8 mouse cellular contexts compared by ENCODE assay signal in the genomic region with DNA sequence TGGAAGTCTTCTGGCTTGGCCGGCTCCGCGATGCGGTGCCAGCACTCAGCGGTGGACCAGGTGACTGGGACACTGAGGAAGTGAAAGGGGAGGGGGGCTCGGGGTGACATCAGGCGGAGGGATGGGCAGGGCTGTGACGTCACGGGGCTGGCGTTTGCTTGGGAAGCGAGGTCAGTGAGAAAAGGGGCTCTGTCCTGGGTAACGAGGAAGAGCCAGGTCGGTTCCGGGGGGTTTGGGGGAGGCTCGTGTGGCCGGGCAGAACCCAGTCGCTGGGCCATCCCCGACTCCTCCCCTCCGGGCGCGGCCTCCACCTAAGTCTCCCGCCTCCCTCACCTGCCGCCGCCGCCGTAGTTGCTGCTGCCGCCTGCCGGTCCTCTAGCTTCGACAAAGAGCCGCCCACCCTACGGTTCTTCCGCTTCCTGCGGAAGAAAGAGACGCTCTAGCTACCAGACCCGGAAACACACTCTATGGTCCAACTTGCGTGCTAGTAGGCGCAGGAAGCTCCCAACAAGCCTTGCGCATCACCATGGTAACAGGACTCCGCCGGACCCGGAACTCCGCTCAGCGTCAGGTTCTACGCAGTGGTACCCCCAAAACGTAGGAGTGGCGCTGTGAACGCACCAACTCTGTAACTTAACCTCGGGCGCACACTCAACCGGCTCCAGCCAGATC. TPM values are rescaled to one million over a fixed set of nuclear protein-coding genes. Genes with fewer than 3 reads are reported as not detected.
DNase-seq lines count a peak whose midpoint lies in the region; ATAC-seq and TF ChIP-seq lines count a peak whose summit lies in the region.

TSS of gene Zc3h10 (minus strand) at position 414 of the 672 bp plus-strand sequence.

- H3K27ac ChIP-seq in CH12.LX (ENCODE audit: insufficient read depth, low read depth), result peak within 1 kb of the TSS; percentile 85
- peak within 1 kb of the TSS; percentile 96 for H3K27ac ChIP-seq in forebrain, embryonic 11.5 days (ENCODE audit: low read depth, low read length)
- H3K27ac ChIP-seq in heart, embryonic 16.5 days (ENCODE audit: low read length), result peak within 1 kb of the TSS; percentile 97
- peak within 1 kb of the TSS; percentile 83 for H3K27ac ChIP-seq in liver, embryonic 16.5 days (ENCODE audit: low read length)
- peak within 1 kb of the TSS; percentile 97 for H3K27ac ChIP-seq in neural tube, embryonic 13.5 days (replicated peaks)
- H3K27ac ChIP-seq in testis, adult 2 months (ENCODE audit: control insufficient read depth, insufficient read depth, low read depth, low read length), result peak within 1 kb of the TSS; percentile 96

- peak in 1 of 2 experiments; percentile 45; a peak in 2 of 4 replicates for TF ChIP-seq CTCF in CH12.LX (conservative IDR thresholded peaks at IDR 0.05 in 1 of 2, IDR thresholded peaks at IDR 0.05 in 1 of 2; ENCODE audit: low read depth in 2 of 2, low read length in 2 of 2)
- no peak for TF ChIP-seq CTCF in testis, adult 2 months (IDR thresholded peaks at IDR 0.05; ENCODE audit: control insufficient read depth, insufficient read depth, insufficient replicate concordance, low read depth, low read length)

- no peak for TF ChIP-seq RAD21 in CH12.LX (IDR thresholded peaks at IDR 0.05; ENCODE audit: low read depth, low read length)

- in situ Hi-C loops in CH12.LX (cut with MboI; ENCODE audit: low pct_ligation_motif_present, low pct_unique_long_range_greater_than_20kb, low sequenced_read_pairs), result no loop called here

- dilution Hi-C loops in CH12.LX (cut with MboI; ENCODE audit: extremely low pct_ligation_motif_present, extremely low pct_unique_long_range_greater_than_20kb, low sequenced_read_pairs), result no loop called here

- H3K9ac ChIP-seq in CH12.LX (ENCODE audit: insufficient read depth, low read depth), result peak within 1 kb of the TSS; percentile 99
- peak within 1 kb of the TSS; percentile 94 for H3K9ac ChIP-seq in forebrain, embryonic 11.5 days (ENCODE audit: low read length)
- H3K9ac ChIP-seq in heart, embryonic 16.5 days (ENCODE audit: low read length), result peak within 1 kb of the TSS; percentile 95
- H3K9ac ChIP-seq in liver, embryonic 16.5 days (ENCODE audit: low read depth, low read length), result peak within 1 kb of the TSS; percentile 81
- peak within 1 kb of the TSS; percentile 97 for H3K9ac ChIP-seq in neural tube, embryonic 13.5 days

- no peaks in the 10 kb centered on the region for H3K9me3 ChIP-seq in CH12.LX (replicated peaks; ENCODE audit: low read length)
- no peaks in the 10 kb centered on the region for H3K9me3 ChIP-seq in forebrain, embryonic 11.5 days (ENCODE audit: control insufficient read depth, low read length)
- H3K9me3 ChIP-seq in heart, embryonic 16.5 days (replicated peaks; ENCODE audit: control insufficient read depth, low read length), result no peaks in the 10 kb centered on the region
- no peaks in the 10 kb centered on the region for H3K9me3 ChIP-seq in liver, embryonic 16.5 days (replicated peaks; ENCODE audit: control insufficient read depth, low read length)
- no peaks in the 10 kb centered on the region for H3K9me3 ChIP-seq in neural tube, embryonic 13.5 days

- DNase-seq in CH12.LX (ENCODE audit: extremely low read depth), result peak; percentile 99
- DNase-seq in c-Kit-positive CD71-positive TER-119-negative erythroid progenitor cells, embryonic 14.5 days (ENCODE audit: low read depth), result peak; percentile 97
- DNase-seq in forebrain, embryonic 11.5 days (ENCODE audit: low spot score), result peak; percentile 93
- peak; percentile 92 to 95 for DNase-seq in kidney, postnatal 4 days

- no peaks in the 10 kb centered on the region for H3K27me3 ChIP-seq in CH12.LX (replicated peaks)
- H3K27me3 ChIP-seq in forebrain, embryonic 11.5 days (ENCODE audit: control insufficient read depth, insufficient read depth, low read length), result no peaks in the 10 kb centered on the region
- no peaks in the 10 kb centered on the region for H3K27me3 ChIP-seq in heart, embryonic 16.5 days (ENCODE audit: control insufficient read depth, insufficient read depth, low read length)
- no peaks in the 10 kb centered on the region for H3K27me3 ChIP-seq in liver, embryonic 16.5 days (ENCODE audit: control insufficient read depth, insufficient read depth, low read depth, low read length)
- H3K27me3 ChIP-seq in neural tube, embryonic 13.5 days, result no peaks in the 10 kb centered on the region
- no peaks in the 10 kb centered on the region for H3K27me3 ChIP-seq in testis, adult 2 months (ENCODE audit: control insufficient read depth, insufficient read depth, low read length)

- TF ChIP-seq EP300 in CH12.LX (IDR thresholded peaks at IDR 0.05; ENCODE audit: low read length), result 0 out of 2 replicates have a peak, but pooled peaks have one; percentile 45

- TF ChIP-seq POLR2A in CH12.LX (IDR thresholded peaks at IDR 0.05; ENCODE audit: low read depth, low read length), result peak; percentile 95
- TF ChIP-seq POLR2A in testis, adult 2 months (IDR thresholded peaks at IDR 0.05; ENCODE audit: control insufficient read depth, low read depth, low read length), result peak; percentile 67

- peaks cover 18% of the 10 kb centered on the region for H3K79me2 ChIP-seq in CH12.LX (replicated peaks; ENCODE audit: control insufficient read depth, extremely low read depth, insufficient read depth, poor library complexity, severe bottlenecking)

- H3K36me3 ChIP-seq in CH12.LX (replicated peaks in 1 of 2; ENCODE audit: control insufficient read depth in 1 of 2, insufficient read depth in 1 of 2, low read length in 1 of 2), result peaks cover 32 to 38% of the 10 kb centered on the region in 2 experiments
- H3K36me3 ChIP-seq in forebrain, embryonic 11.5 days (ENCODE audit: control insufficient read depth, insufficient read depth, low read length), result peaks cover 9% of the 10 kb centered on the region; the same call in 1 of the 2 replicates
- peaks cover 25% of the 10 kb centered on the region for H3K36me3 ChIP-seq in heart, embryonic 16.5 days (ENCODE audit: control insufficient read depth, insufficient read depth)
- H3K36me3 ChIP-seq in liver, embryonic 16.5 days (ENCODE audit: control insufficient read depth, insufficient read depth), result peaks cover 22% of the 10 kb centered on the region
- peaks cover 34% of the 10 kb centered on the region for H3K36me3 ChIP-seq in neural tube, embryonic 13.5 days
- H3K36me3 ChIP-seq in testis, adult 2 months (ENCODE audit: control insufficient read depth, insufficient read depth, low read length), result peaks cover 11% of the 10 kb centered on the region

- peak within 1 kb of the TSS; percentile 77 to 90 (median 79) for H3K4me3 ChIP-seq in CH12.LX (replicated peaks in 1 of 3; ENCODE audit: low read depth in 2 of 3, low read length in 2 of 3, poor library complexity in 1 of 3)
- H3K4me3 ChIP-seq in forebrain, embryonic 11.5 days (ENCODE audit: low read depth, low read length), result peak within 1 kb of the TSS; percentile 81
- peak within 1 kb of the TSS; percentile 91 for H3K4me3 ChIP-seq in heart, embryonic 16.5 days (ENCODE audit: low read length)
- peak within 1 kb of the TSS; percentile 75 for H3K4me3 ChIP-seq in liver, embryonic 16.5 days (ENCODE audit: low read depth, low read length)
- H3K4me3 ChIP-seq in neural tube, embryonic 13.5 days, result peak within 1 kb of the TSS; percentile 82
- peak within 1 kb of the TSS; percentile 91 for H3K4me3 ChIP-seq in testis, adult 2 months (ENCODE audit: control insufficient read depth, low read depth, low read length)

- peak within 1 kb of the TSS; percentile 93 for H3K4me2 ChIP-seq in CH12.LX (ENCODE audit: insufficient read depth, low read depth, poor library complexity, severe bottlenecking)
- H3K4me2 ChIP-seq in forebrain, embryonic 11.5 days (ENCODE audit: low read depth, low read length, severe bottlenecking), result peak within 1 kb of the TSS; percentile 65
- H3K4me2 ChIP-seq in heart, embryonic 16.5 days (ENCODE audit: low read depth, low read length), result peak within 1 kb of the TSS; percentile 89
- peak within 1 kb of the TSS; percentile 86 for H3K4me2 ChIP-seq in liver, embryonic 16.5 days (ENCODE audit: low read depth, low read length)
- H3K4me2 ChIP-seq in neural tube, embryonic 13.5 days, result peak within 1 kb of the TSS; percentile 86

- WGBS in forebrain, embryonic 11.5 days, result under 1% methylated on average over 49 of the region's 50 CpGs
- under 1% methylated on average over 48 of the region's 50 CpGs for WGBS in heart, embryonic 16.5 days
- under 1% methylated on average over 50 of the region's 50 CpGs for WGBS in liver, embryonic 16.5 days (ENCODE audit: insufficient replicate concordance)
- under 1% methylated on average over 38 of the region's 50 CpGs for WGBS in neural tube, embryonic 13.5 days

- ATAC-seq in forebrain, embryonic 11.5 days (replicated peaks; ENCODE audit: low FRiP score), result peak; percentile 89
- peak; percentile 83 for ATAC-seq in heart, embryonic 16.5 days (replicated peaks; ENCODE audit: extremely low read depth, insufficient read depth, low FRiP score)
- peak; percentile 87 for ATAC-seq in liver, embryonic 16.5 days (ENCODE audit: low read depth)
- peak; percentile 91 for ATAC-seq in neural tube, embryonic 13.5 days (ENCODE audit: low read depth)

- H3K4me1 ChIP-seq in CH12.LX (ENCODE audit: control insufficient read depth in 1 of 2, insufficient read depth in 2 of 2), result peaks cover 13 to 39% of the 10 kb centered on the region in 2 experiments
- no peaks in the 10 kb centered on the region; the same call in none of the 2 replicates for H3K4me1 ChIP-seq in forebrain, embryonic 11.5 days (replicated peaks; ENCODE audit: control insufficient read depth, insufficient read depth, low read length)
- H3K4me1 ChIP-seq in heart, embryonic 16.5 days (ENCODE audit: control insufficient read depth, insufficient read depth, low read length), result peaks cover 11% of the 10 kb centered on the region
- peaks cover 12% of the 10 kb centered on the region for H3K4me1 ChIP-seq in liver, embryonic 16.5 days (ENCODE audit: control insufficient read depth, low read depth, low read length)
- H3K4me1 ChIP-seq in neural tube, embryonic 13.5 days (replicated peaks), result peaks cover 30% of the 10 kb centered on the region
- no peaks in the 10 kb centered on the region for H3K4me1 ChIP-seq in testis, adult 2 months (ENCODE audit: control insufficient read depth, insufficient read depth, low read length)

TF ChIP-seq in CH12.LX, 34 proteins besides CTCF, POLR2A, EP300 and RAD21 (continues in another document):
- TF ChIP-seq E2F4 (IDR thresholded peaks at IDR 0.05; ENCODE audit: insufficient replicate concordance, low read depth, low read length), result no peak; the same call in 1 of the 2 replicates
- peak; percentile 72; the same call in 1 of the 2 replicates for TF ChIP-seq MAZ (IDR thresholded peaks at IDR 0.05; ENCODE audit: low read depth, low read length)
- no peak for TF ChIP-seq PAX5 (IDR thresholded peaks at IDR 0.05; ENCODE audit: low read length)

RNA-seq across cellular contexts. Expression of gene Zc3h10, which starts in this region (rescaled TPM):
- total RNA-seq in CH12.LX (2012; rRNA removed), result 19.9 and 20.9 TPM in 2 replicates
- 16.2 TPM in 2 replicates for total RNA-seq in CH12.LX (2014; rRNA removed)
- 14.4 and 14.6 TPM in 2 replicates for polyA plus RNA-seq in CH12.LX (2012; ENCODE audit: insufficient read length, low read depth)
- polyA plus RNA-seq in forebrain, embryonic 11.5 days (2014; fragmentation: Nextera tagmentation; extraction: Ambion mirVana), result 16.3 and 17.5 TPM in 2 replicates
- polyA plus RNA-seq in heart, embryonic 16.5 days (2015; fragmentation: Nextera tagmentation; extraction: Ambion mirVana), result 8.4 and 9.5 TPM in 2 replicates
- 4.9 and 5.7 TPM in 2 replicates for polyA plus RNA-seq in liver, embryonic 16.5 days (2015; fragmentation: Nextera tagmentation; extraction: Ambion mirVana)
- polyA plus RNA-seq in neural tube, embryonic 13.5 days (2015; fragmentation: Nextera tagmentation; extraction: Ambion mirVana), result 19.4 and 19.9 TPM in 2 replicates
- 29.9 and 33.9 TPM in 2 replicates for polyA plus RNA-seq in testis, adult 2 months (2012; rRNA removed)

Comparison
In these comparisons a context has a peak if more than half of its experiments do, and no peak if none do; other contexts are left out.
1. Peak in every context shown above with its lines: DNase-seq, ATAC-seq, H3K4me3 ChIP-seq and H3K27ac ChIP-seq.